Mouse (Mus musculus): ENCODE data around the gene Gm11096. TPM values are rescaled to one million over a fixed set of nuclear protein-coding genes. Genes with fewer than 3 reads are reported as not detected.

Gm11096 gene
- polyA plus RNA-seq, 3 experiments from 2014 or later, result not detected

GRCm38 (mm10) chr17:81481843-81482490, 40.4 kb downstream of the Gm11096 start:
- ATAC-seq, result no peak

DNA sequence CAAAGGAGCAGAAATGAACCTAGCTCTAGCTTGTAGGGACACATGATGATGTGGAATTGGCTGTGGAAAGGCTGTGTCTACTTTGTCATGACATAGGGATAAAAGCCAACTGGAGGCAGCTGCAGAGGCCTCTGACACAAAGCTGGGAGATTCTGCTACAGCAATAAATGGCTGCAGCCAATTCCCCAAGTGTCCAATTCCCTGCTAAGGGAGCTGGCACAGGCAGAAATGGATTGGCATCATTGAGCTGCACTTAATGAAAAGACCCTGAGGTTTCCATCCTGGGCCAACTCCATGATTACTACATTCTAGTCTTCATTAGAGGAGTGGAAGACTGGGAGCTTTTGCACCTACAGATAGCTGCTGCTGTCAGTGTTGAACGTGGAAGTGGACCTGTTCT, 44.8 kb downstream of the Gm11096 start:
- ATAC-seq, result no peak

Measured in inflammation-experienced regulatory T-cells, adult 6 months (primary cell).